Mouse (Mus musculus): Measurements from ENCODE around the gene Rtn3. TPM values are rescaled to one million over a fixed set of nuclear protein-coding genes. Genes with fewer than 3 reads are reported as not detected.

Rtn3 gene
- polyA plus RNA-seq, 1 experiment from 2014 or later, result 134 TPM

DNA sequence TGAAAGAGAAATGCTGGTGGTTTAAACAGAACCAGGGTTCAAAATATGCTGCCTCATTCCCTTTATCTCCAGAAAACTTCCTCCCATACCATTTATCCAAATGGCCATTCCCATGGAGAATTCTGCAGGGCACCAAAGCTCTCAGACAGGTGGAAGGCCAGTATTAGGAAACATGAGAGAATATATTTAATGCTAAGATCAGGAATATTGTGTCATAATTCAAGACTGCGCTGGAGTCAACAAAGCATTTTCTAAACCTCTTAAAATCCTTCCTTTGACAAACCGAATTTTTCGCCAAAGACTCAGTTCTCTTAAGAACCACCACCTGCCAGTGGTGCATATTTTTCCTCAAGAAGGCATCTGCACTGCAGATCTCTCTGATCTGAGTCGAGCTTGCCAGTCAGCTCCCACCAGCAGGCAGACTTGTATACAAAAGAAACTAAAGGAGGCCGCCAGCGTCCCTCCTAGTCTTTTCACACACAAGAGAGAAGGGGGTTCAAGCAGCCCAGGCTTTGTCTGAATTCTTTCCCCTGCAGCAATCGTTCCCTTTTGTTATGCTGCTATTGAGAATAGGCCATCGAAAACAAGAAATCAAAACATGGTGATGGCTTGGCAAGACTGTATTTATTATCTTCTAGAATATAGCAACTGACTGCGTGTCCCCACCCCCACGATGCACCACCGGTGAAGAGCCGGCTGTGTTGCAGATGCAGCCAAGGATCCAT, 1.4 kb downstream of the Rtn3 start:
- no peaks in the 10 kb centered on the region for H3K36me3 ChIP-seq (ENCODE audit: control insufficient read depth, insufficient read depth)
- TF ChIP-seq CTCF (IDR thresholded peaks at IDR 0.05; ENCODE audit: low read depth), result no peak
- no peaks in the 10 kb centered on the region; the same call in 1 of the 2 replicates for H3K4me1 ChIP-seq (replicated peaks; ENCODE audit: control insufficient read depth, insufficient read depth, low read length)
- no peak for ATAC-seq
- H3K4me3 ChIP-seq (ENCODE audit: low read depth, low read length), result peak overlapping the region; percentile 96
- H3K9me3 ChIP-seq (ENCODE audit: control insufficient read depth), result no peaks in the 10 kb centered on the region
- H3K9ac ChIP-seq (ENCODE audit: low read depth, low read length), result peak overlapping the region; percentile 93; the same call in 1 of the 2 replicates
- H3K27me3 ChIP-seq (replicated peaks; ENCODE audit: control insufficient read depth, insufficient read depth, low read length), result no peaks in the 10 kb centered on the region
- 11% methylated on average over 12 of the region's 12 CpGs for WGBS
- H3K4me2 ChIP-seq (replicated peaks; ENCODE audit: low read depth), result peak overlapping the region; percentile 82
- no peak overlapping the region for H3K27ac ChIP-seq (ENCODE audit: low read depth, low read length)

DNA sequence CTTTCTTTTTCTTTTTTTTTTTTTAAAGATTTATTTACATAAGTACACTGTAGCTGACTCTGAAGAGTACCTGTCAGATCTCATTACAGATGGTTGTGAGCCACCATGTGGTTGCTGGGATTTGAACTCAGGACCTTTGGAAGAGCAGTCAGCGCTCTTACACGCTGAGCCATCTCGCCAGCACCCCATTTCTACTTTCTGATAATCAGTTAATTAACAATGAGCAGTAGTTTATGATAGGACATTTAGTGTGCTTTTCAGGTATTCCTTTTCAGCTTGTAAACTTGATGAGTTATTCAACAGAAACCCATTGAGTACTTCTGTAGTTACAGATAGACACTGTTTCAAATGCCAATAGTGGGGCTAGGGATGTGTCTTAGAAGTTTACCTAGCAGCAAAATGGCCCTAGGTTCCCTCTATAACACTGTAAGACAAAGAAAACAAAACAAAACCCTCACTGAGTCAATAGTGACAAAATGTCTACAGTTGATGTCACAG, 3.3 kb downstream of the Rtn3 start:
- no peak overlapping the region for H3K4me2 ChIP-seq (replicated peaks; ENCODE audit: low read depth)
- no peak for TF ChIP-seq CTCF (IDR thresholded peaks at IDR 0.05; ENCODE audit: low read depth)
- no peak overlapping the region for H3K27ac ChIP-seq (ENCODE audit: low read depth, low read length)
- WGBS, result 92% methylated on average over 3 of the region's 3 CpGs
- no peaks in the 10 kb centered on the region for H3K36me3 ChIP-seq (ENCODE audit: control insufficient read depth, insufficient read depth)
- no peak for ATAC-seq
- no peaks in the 10 kb centered on the region for H3K27me3 ChIP-seq (replicated peaks; ENCODE audit: control insufficient read depth, insufficient read depth, low read length)
- H3K4me3 ChIP-seq (ENCODE audit: low read depth, low read length), result no peak overlapping the region
- H3K9ac ChIP-seq (ENCODE audit: low read depth, low read length), result no peak overlapping the region
- H3K4me1 ChIP-seq (replicated peaks; ENCODE audit: control insufficient read depth, insufficient read depth, low read length), result no peaks in the 10 kb centered on the region; the same call in 1 of the 2 replicates
- no peaks in the 10 kb centered on the region for H3K9me3 ChIP-seq (ENCODE audit: control insufficient read depth)

- H3K9me3 ChIP-seq (ENCODE audit: control insufficient read depth), result no peaks in the 10 kb centered on the region
- no peak for TF ChIP-seq CTCF (IDR thresholded peaks at IDR 0.05; ENCODE audit: low read depth)
- no peak for ATAC-seq
- no peak overlapping the region for H3K27ac ChIP-seq (ENCODE audit: low read depth, low read length)
- H3K4me2 ChIP-seq (replicated peaks; ENCODE audit: low read depth), result no peak overlapping the region
- no peak overlapping the region for H3K9ac ChIP-seq (ENCODE audit: low read depth, low read length)
- no peaks in the 10 kb centered on the region for H3K27me3 ChIP-seq (replicated peaks; ENCODE audit: control insufficient read depth, insufficient read depth, low read length)
- no peaks in the 10 kb centered on the region for H3K4me1 ChIP-seq (replicated peaks; ENCODE audit: control insufficient read depth, insufficient read depth, low read length)
- H3K36me3 ChIP-seq (ENCODE audit: control insufficient read depth, insufficient read depth), result no peaks in the 10 kb centered on the region; the same call in 1 of the 2 replicates
- no peak overlapping the region for H3K4me3 ChIP-seq (ENCODE audit: low read depth, low read length)
- 82% methylated on average over 2 of the region's 2 CpGs for WGBS
These were observed 12.4 kb downstream of the Rtn3 start for GRCm38 (mm10) chr19:7470643-7471042.

DNA sequence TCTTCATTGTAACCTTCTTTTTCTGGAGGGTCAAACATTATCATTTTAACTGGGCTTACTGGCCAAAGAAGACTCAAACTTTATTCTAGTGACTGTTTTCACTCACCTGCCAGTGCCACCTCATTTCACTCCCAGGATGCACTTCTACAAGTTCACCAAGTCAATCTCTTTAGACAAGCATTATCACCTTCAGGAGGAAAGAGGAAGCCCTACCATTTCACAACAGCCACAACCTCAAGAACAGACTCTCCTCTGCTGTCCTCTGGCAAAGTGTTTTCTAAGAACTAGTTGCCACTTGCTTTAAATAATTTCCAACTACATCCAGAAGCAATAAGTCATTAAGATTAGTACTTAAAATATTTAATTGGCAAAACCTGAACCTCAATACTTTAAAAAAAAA, 15.2 kb downstream of the Rtn3 start:
- H3K4me3 ChIP-seq (ENCODE audit: low read depth, low read length), result no peak overlapping the region
- ATAC-seq, result no peak
- no peak overlapping the region for H3K4me2 ChIP-seq (replicated peaks; ENCODE audit: low read depth)
- H3K36me3 ChIP-seq (ENCODE audit: control insufficient read depth, insufficient read depth), result no peaks in the 10 kb centered on the region; the same call in 1 of the 2 replicates
- no peaks in the 10 kb centered on the region for H3K4me1 ChIP-seq (replicated peaks; ENCODE audit: control insufficient read depth, insufficient read depth, low read length)
- no peak overlapping the region for H3K27ac ChIP-seq (ENCODE audit: low read depth, low read length)
- TF ChIP-seq CTCF (IDR thresholded peaks at IDR 0.05; ENCODE audit: low read depth), result no peak
- no peak overlapping the region for H3K9ac ChIP-seq (ENCODE audit: low read depth, low read length)
- no peaks in the 10 kb centered on the region for H3K9me3 ChIP-seq (ENCODE audit: control insufficient read depth)
- H3K27me3 ChIP-seq (replicated peaks; ENCODE audit: control insufficient read depth, insufficient read depth, low read length), result no peaks in the 10 kb centered on the region

- ATAC-seq, result no peak
These were observed 23.7 kb downstream of the Rtn3 start for GRCm38 (mm10) chr19:7459370-7459769.

GRCm38 (mm10) chr19:7458901-7459300, 24.2 kb downstream of the Rtn3 start:
- no peak overlapping the region for H3K4me2 ChIP-seq (replicated peaks; ENCODE audit: low read depth)
- H3K9ac ChIP-seq (ENCODE audit: low read depth, low read length), result no peak overlapping the region
- TF ChIP-seq CTCF (IDR thresholded peaks at IDR 0.05; ENCODE audit: low read depth), result no peak
- H3K9me3 ChIP-seq (ENCODE audit: control insufficient read depth), result no peaks in the 10 kb centered on the region
- H3K27me3 ChIP-seq (replicated peaks; ENCODE audit: control insufficient read depth, insufficient read depth, low read length), result no peaks in the 10 kb centered on the region
- no peak overlapping the region for H3K4me3 ChIP-seq (ENCODE audit: low read depth, low read length)
- no peaks in the 10 kb centered on the region for H3K36me3 ChIP-seq (ENCODE audit: control insufficient read depth, insufficient read depth)
- H3K4me1 ChIP-seq (replicated peaks; ENCODE audit: control insufficient read depth, insufficient read depth, low read length), result no peaks in the 10 kb centered on the region
- no peak overlapping the region for H3K27ac ChIP-seq (ENCODE audit: low read depth, low read length)
- no peak for ATAC-seq

More at GRCm38 (mm10) chr19:7459370-7459769, 23.7 kb downstream of the Rtn3 start:
- Histone ChIP-seq H3K4me2 (replicated peaks; ENCODE audit: low read depth) (no peak overlapping the region), H3K27me3 (replicated peaks; ENCODE audit: control insufficient read depth, insufficient read depth, low read length) (no peaks in the 10 kb centered on the region), H3K27ac (ENCODE audit: low read depth, low read length) (no peak overlapping the region), H3K9ac (ENCODE audit: low read depth, low read length) (no peak overlapping the region), H3K4me1 (replicated peaks; ENCODE audit: control insufficient read depth, insufficient read depth, low read length) (no peaks in the 10 kb centered on the region), H3K9me3 (ENCODE audit: control insufficient read depth) (no peaks in the 10 kb centered on the region), H3K4me3 (ENCODE audit: low read depth, low read length) (no peak overlapping the region), H3K36me3 (ENCODE audit: control insufficient read depth, insufficient read depth) (no peaks in the 10 kb centered on the region)
- TF ChIP-seq CTCF (IDR thresholded peaks at IDR 0.05; ENCODE audit: low read depth), result no peak
- 81% methylated on average over 2 of the region's 2 CpGs for WGBS
